Mouse (Mus musculus): ENCODE measurements around the gene Tmem189. TPM values are rescaled to one million over a fixed set of nuclear protein-coding genes. Genes with fewer than 3 reads are reported as not detected.

Gene Tmem189
- total and polyA plus RNA-seq, 3 experiments = 21.7 to 46.5 TPM; not detected in 1

- no peak for TF ChIP-seq SMC3 (IDR thresholded peaks at IDR 0.05; ENCODE audit: low read depth, low read length)
- no peak for TF ChIP-seq CHD1 (IDR thresholded peaks at IDR 0.05; ENCODE audit: low read depth, low read length)
- no peak for TF ChIP-seq MAX (IDR thresholded peaks at IDR 0.05; ENCODE audit: low read length)
- TF ChIP-seq SIN3A (IDR thresholded peaks at IDR 0.05; ENCODE audit: low read length) = peak; percentile 72; the same call in 1 of the 2 replicates
- 0 out of 4 replicates have a peak, but pooled peaks of 1 of the 2 experiments have one; percentile 12 for TF ChIP-seq POLR2A (IDR thresholded peaks at IDR 0.05; ENCODE audit: control insufficient read depth in 1 of 2, insufficient read depth in 1 of 2, low read depth in 1 of 2, low read length in 2 of 2, poor library complexity in 1 of 2)
- TF ChIP-seq HCFC1 (IDR thresholded peaks at IDR 0.05; ENCODE audit: low read depth, low read length) = no peak
- TF ChIP-seq CHD2 (IDR thresholded peaks at IDR 0.05; ENCODE audit: low read length) = no peak
- no peak; the same call in 1 of the 2 replicates for TF ChIP-seq ZMIZ1 (IDR thresholded peaks at IDR 0.05; ENCODE audit: low read depth, low read length)
- no peak for TF ChIP-seq MAZ (IDR thresholded peaks at IDR 0.05; ENCODE audit: low read depth, low read length)
- TF ChIP-seq ELF1 (IDR thresholded peaks at IDR 0.05; ENCODE audit: low read depth, low read length) = peak; percentile 6; the same call in 1 of the 2 replicates
- no peak for TF ChIP-seq TAL1 (IDR thresholded peaks at IDR 0.05; ENCODE audit: low read length)
- no peak for TF ChIP-seq POLR2AphosphoS5 (IDR thresholded peaks at IDR 0.05; ENCODE audit: borderline replicate concordance, low read depth, low read length)
- TF ChIP-seq EP300 (IDR thresholded peaks at IDR 0.05; ENCODE audit: low read depth in 1 of 2, low read length in 2 of 2) = no peak
- TF ChIP-seq JUND (IDR thresholded peaks at IDR 0.05; ENCODE audit: low read depth, low read length) = no peak
- no peak for TF ChIP-seq USF2 (IDR thresholded peaks at IDR 0.05; ENCODE audit: borderline replicate concordance in 1 of 2, insufficient read depth in 1 of 2, low read depth in 1 of 2, low read length in 2 of 2)
- TF ChIP-seq NRF1 (IDR thresholded peaks at IDR 0.05; ENCODE audit: insufficient read depth, low read depth, low read length, poor library complexity, severe bottlenecking) = no peak
- TF ChIP-seq USF1 (IDR thresholded peaks at IDR 0.05; ENCODE audit: low read depth, low read length) = no peak
- no peak for TF ChIP-seq TCF12 (IDR thresholded peaks at IDR 0.05; ENCODE audit: low read depth, low read length)
- peak; percentile 41; the same call in 1 of the 2 replicates for TF ChIP-seq POLR2AphosphoS2 (IDR thresholded peaks at IDR 0.05; ENCODE audit: low read length)
- no peak; the same call in 1 of the 2 replicates for TF ChIP-seq GABPA (IDR thresholded peaks at IDR 0.05; ENCODE audit: low read depth, low read length)
- no peak for TF ChIP-seq BHLHE40 (IDR thresholded peaks at IDR 0.05; ENCODE audit: borderline replicate concordance, low read depth, low read length)
- TF ChIP-seq MEF2A (IDR thresholded peaks at IDR 0.05; ENCODE audit: extremely low read depth, insufficient replicate concordance, low read depth, low read length, poor library complexity, severe bottlenecking) = no peak
- TF ChIP-seq UBTF (IDR thresholded peaks at IDR 0.05; ENCODE audit: borderline replicate concordance, insufficient read depth, low read depth, low read length) = no peak
- H3K27ac ChIP-seq (ENCODE audit: control insufficient read depth, low read depth, low read length) = peak overlapping the region; percentile 77
- peak; percentile 61 for DNase-seq (ENCODE audit: low read depth, low spot score)
- H3K4me3 ChIP-seq (ENCODE audit: control insufficient read depth in 1 of 2, insufficient read depth in 1 of 2, low read depth in 2 of 2, low read length in 2 of 2) = peak overlapping the region; percentile 73 to 96
- H3K27me3 ChIP-seq (ENCODE audit: control insufficient read depth in 1 of 2, insufficient read depth in 2 of 2, low read length in 2 of 2) = no peaks in the 10 kb centered on the region
- H3K9me3 ChIP-seq (replicated peaks; ENCODE audit: insufficient read depth, low read length) = no peaks in the 10 kb centered on the region
- peaks cover 30% of the 10 kb centered on the region for H3K79me2 ChIP-seq (ENCODE audit: control insufficient read depth, insufficient read depth, low read length, poor library complexity)
- H3K9ac ChIP-seq (ENCODE audit: control insufficient read depth, low read depth, low read length, poor library complexity, severe bottlenecking) = peak overlapping the region; percentile 82
- peaks cover 11 to 27% of the 10 kb centered on the region in 2 experiments for H3K4me1 ChIP-seq (ENCODE audit: control insufficient read depth in 1 of 2, insufficient read depth in 2 of 2, low read length in 2 of 2)
- H3K36me3 ChIP-seq (ENCODE audit: control insufficient read depth in 1 of 2, insufficient read depth in 2 of 2, low read length in 2 of 2) = peaks cover 2 to 19% of the 10 kb centered on the region in 2 experiments; a peak in 3 of 4 replicates
Measured at GRCm38 (mm10) chr2:167690219-167690961, 768 bp upstream of the Tmem189 start.

Measured in MEL (cell line).